Mouse (Mus musculus) liver, postnatal 0 days (tissue): Measurements from ENCODE around the gene Map2k3.

Source experiments
- CTCF ChIP-seq: sonication (generic); IDR thresholded peaks from 2 replicates; pipeline ENCODE4 v1.5.1; 2016; ENCODE audit warnings: antibody characterized with exemption, low read depth
- EP300 ChIP-seq: IDR thresholded peaks from 2 replicates; pipeline ENCODE4 v1.6.1; 2016; ENCODE audit warnings: antibody characterized with exemption, low read depth, mild to moderate bottlenecking

GRCm38 (mm10) chr11:60930724-60931281, 1.0 kb upstream of the Map2k3 start:
- TF ChIP-seq CTCF = no peak
- no peak for TF ChIP-seq EP300
